Mouse (Mus musculus): ENCODE measurements around the gene Syn3.

GRCm38 (mm10) chr10:86439640-86440039, 59.1 kb downstream of the Syn3 start:
- TF ChIP-seq EP300 (optimal IDR thresholded peaks at IDR 0.05) = no peak
- TF ChIP-seq CTCF (IDR thresholded peaks at IDR 0.05; ENCODE audit: low read depth) = no peak
